Mouse (Mus musculus): Measurements from ENCODE around the gene Obp1b. TPM values are rescaled to one million over a fixed set of nuclear protein-coding genes. Genes with fewer than 3 reads are reported as not detected.

The Obp1b gene
- not detected for total RNA-seq (2023)

GRCm38 (mm10) chrX:78186477-78186876, at the start of gene Obp1b:
Gene Obp1b, plus strand, starts transcription at chrX:78186777.

Other genes starting within 250 kb of the Obp1b start
- not detected for gene Obp1a, start 95.4 kb upstream of the Obp1b start, total RNA-seq (2023)
- gene Gm5938, start 61.3 kb upstream of the Obp1b start, total RNA-seq (2023): not detected
- not detected for gene Gm14743, start 59.1 kb downstream of the Obp1b start, total RNA-seq (2023)
- not detected for gene 4930480E11Rik, start 182.9 kb downstream of the Obp1b start, total RNA-seq (2023)